Mouse (Mus musculus): ENCODE measurements around the gene Rabl6.
"Not testable (repeated sequence)": the region's sequence is repeated elsewhere in the genome, so short reads cannot be mapped to it uniquely, and the experiment has no call there.

The Rabl6 gene

DNA sequence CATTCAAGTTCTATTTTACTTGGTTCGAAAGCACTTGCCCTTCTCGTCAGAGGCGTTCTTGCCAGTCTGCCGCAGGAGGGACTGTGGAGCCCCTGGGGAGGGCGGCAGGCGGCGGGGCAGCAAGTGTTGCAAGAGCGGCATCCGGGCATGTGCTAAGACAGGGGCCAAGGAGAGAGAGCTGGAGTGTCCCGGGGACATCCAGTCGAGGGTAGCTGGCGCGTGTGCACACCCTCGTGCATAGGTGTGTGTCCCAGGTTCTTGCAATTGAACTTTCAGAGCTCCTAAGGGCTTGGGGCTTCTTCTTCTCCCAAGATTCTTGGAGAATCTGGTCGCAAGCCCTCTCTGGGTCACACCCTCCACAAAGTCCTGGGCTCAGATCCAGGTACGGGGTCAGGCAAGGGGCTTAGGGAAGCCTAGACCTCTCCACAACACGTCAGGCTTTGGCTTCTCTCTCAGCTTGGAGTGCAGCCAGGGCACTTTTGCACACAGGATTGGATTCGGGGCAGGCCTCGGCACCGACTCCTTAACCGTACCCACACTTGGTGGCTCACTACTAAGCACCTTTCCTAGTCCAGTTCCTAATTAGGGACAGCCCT, 32.8 kb downstream of the Rabl6 start:
- no peak for DNase-seq (ENCODE audit: low spot score in 2 of 2)

DNA sequence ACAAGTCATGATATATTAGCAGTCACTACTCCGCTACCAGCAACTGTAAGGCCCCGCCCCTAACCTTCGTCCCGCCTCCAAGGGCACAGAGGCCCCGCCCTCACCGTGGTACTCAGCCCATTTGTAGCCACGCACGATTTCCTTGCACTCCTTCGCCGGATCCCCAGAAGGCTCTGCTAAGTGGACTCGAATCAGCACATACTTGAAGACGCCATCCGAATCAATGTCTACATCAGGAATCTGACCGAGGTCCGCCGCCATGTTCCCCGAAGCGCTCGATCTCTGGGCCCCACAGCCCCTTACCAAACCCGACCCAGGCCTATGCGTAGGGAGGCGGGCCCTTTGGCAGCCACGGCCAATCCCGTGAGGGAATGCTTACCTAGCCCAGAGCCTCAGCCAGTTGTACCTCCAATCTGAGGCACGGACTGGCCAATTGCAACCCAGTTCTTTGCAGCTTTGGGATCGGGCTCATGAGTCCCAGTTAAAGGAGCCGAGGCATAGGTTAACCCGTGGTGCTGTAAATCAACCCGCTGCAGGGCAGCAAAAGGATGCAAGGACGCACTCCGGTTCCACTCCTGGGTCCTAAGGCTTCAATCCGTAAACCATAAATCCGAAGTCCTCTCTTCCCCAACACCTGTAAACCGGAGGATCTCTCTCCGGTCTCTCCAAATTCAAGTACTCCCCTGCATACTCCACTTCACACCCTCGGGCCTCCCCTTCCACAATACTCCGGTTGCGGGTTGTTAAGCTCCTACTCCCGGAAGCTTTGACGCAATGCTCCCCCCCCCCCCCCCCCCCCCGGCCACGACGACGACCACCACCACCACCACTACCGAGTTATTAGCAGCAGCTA, 33.5 kb downstream of the Rabl6 start, which contains the start of the genes Mamdc4 and Phpt1:
Gene Mamdc4, minus strand, starts transcription at position 267 of the 853 bp plus-strand sequence.
Gene Phpt1, minus strand, starts transcription at position 646 of the 853 bp plus-strand sequence.
- DNase-seq (ENCODE audit: low spot score in 2 of 2): peak; percentile 96 to 97

DNA sequence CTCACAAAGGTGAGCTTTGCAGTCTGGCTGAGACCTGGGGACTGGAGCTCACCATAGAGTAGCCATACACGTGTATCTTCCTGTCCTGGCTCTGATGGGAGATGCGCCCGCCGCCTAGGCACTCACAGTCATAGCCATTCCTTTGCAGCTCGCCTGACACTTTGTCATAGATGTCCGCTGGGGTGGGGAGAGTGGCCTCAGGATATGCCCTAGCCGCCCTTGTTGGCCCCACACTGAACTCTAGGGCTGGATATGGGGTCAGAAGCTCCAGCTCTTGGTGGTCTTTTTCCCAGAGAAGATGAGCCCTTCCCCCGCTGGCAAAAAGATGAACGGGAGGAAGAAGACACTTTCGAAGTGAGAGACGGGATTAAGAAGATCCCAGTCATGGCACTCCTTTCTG, 34.2 kb downstream of the Rabl6 start:
- no peak for DNase-seq (ENCODE audit: low spot score in 2 of 2)

- no peak for DNase-seq (ENCODE audit: low spot score in 2 of 2)
Observed at GRCm38 (mm10) chr2:25573068-25573467, 35.3 kb downstream of the Rabl6 start.

DNA sequence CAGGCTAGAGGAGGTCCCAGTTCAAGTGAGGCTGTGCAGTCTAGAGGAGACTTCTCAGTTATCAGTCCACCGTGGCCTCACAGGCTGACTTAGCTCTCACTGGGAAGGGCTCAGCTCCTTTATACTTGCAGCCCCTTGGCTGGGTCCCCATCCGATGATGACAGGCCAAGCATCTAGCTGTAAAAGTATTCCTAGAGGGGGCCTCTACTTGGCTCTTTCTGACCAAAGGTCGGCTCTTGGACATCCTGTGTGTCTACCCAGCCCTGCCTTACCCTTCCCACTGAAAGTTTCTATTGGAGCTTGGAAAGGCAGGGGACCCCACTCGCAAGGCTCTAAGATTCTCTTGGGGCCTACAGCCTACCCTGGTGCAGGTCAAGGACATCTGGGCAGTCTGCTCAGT, 37.1 kb downstream of the Rabl6 start:
- DNase-seq (ENCODE audit: low spot score in 2 of 2): no peak

- no peak for DNase-seq (ENCODE audit: low spot score in 2 of 2)
Observed at GRCm38 (mm10) chr2:25569323-25569722, 39.0 kb downstream of the Rabl6 start.

GRCm38 (mm10) chr2:25568473-25569019, 39.8 kb downstream of the Rabl6 start:
- no peak for DNase-seq (ENCODE audit: low spot score in 2 of 2)

GRCm38 (mm10) chr2:25566558-25566957, 41.8 kb downstream of the Rabl6 start:
- DNase-seq (ENCODE audit: low spot score in 2 of 2): no peak

- DNase-seq (ENCODE audit: low spot score in 2 of 2): no peak
Observed at GRCm38 (mm10) chr2:25565741-25566140, 42.6 kb downstream of the Rabl6 start.

GRCm38 (mm10) chr2:25561946-25562345, 46.4 kb downstream of the Rabl6 start:
- DNase-seq (ENCODE audit: low spot score in 2 of 2): no peak

DNA sequence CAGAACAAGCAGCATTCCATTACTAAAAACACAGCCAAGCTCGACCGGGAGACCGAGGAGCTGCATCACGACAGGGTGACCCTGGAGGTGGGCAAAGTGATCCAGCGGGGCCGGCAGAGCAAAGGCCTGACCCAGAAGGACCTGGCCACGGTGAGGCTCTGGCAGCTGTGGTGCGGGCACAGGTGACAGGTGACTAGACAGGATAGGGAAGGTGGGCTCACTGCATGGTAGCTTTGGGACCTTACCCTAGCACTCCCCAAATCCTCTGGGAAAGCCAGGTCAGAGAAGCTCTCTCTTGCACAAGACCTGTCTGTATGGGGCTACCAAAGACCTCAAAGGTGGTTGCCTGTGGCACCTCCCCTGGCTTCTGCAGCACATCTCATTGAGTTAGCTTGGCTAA, 47.8 kb downstream of the Rabl6 start:
- no peak for DNase-seq (ENCODE audit: low spot score in 2 of 2)

DNA sequence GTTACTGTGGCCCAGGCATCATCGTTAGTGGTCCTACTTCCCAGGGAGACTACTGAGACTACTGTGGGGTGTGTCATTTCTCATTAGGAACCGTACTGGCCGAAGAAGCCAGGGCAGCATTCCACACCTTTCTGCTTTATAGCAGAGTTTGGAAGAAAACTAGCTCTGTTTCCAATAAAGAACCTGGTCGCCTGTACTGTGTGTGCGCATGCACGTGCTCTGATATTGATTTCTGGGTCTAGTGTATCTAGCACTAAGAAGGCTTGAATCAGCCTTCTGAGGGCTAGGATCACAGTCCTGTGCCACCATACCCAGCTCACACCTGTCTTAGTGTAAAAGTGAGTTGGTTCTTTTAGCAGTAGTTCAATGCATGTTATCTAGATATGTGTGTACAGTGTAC, 49.5 kb downstream of the Rabl6 start:
- no peak for DNase-seq (ENCODE audit: low spot score in 2 of 2)

GRCm38 (mm10) chr2:25557964-25558360, 50.4 kb downstream of the Rabl6 start:
- no peak for DNase-seq (ENCODE audit: low spot score in 2 of 2)

DNA sequence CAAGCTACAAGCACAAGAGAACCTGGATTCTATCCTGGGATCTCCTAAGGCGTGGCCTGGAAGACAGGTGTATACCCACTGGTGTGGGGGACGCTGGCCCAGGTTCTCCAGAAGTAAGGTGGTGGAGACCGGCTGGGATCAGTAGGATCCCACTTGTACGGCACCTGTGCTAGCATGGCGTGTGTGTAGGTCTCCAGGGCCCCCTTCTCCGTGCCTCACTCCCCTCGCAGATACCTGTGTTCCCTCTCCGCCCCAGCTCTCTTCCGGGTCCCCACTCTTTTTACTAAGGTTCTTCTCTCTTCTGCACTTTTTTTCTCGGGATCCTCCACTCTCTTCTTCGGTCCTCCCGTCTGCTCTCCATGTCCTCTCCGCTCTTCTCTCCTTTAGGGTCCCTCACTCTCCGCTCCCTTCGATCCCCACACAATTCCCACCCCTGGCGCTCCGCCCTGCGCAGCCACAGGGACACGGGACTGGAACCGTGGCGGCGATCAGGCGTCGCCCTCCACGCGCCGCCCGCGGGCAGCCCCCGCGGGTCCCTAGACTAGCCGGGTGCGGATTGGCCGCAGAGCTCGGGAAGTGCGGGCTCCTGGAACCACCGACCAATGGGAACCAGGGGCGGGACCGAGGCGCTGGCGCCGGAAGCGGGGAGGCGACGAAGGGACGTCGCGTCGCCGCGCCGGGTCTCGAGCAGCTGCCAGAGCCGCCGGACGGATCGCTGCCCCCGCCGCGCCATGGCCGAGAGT, 50.9 kb downstream of the Rabl6 start, which contains the start of gene Edf1:
Gene Edf1, plus strand, starts transcription at position 627 of the 743 bp plus-strand sequence.
- peak; percentile 92 to 95 for DNase-seq (ENCODE audit: low spot score in 2 of 2)

DNA sequence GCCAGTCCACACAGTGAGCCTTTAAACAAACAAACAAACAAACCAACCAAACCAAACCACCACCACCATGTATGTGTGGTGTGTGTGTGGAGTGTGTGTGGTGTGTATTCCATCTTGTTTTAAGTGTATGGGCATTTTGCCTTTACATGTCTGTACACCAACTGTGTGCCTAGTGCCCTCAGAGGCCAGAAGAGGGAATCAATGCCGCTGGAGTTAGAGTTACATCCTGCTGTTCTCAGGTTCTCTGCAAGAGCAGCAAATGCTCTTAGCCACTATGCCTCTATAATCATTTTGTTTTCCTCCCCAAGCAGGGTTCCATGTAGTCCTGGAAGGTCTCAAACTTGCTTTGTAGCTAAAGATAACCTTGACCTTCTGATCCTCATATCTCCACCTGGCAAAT, 52.0 kb downstream of the Rabl6 start:
- DNase-seq (ENCODE audit: low spot score in 2 of 2): no peak

DNA sequence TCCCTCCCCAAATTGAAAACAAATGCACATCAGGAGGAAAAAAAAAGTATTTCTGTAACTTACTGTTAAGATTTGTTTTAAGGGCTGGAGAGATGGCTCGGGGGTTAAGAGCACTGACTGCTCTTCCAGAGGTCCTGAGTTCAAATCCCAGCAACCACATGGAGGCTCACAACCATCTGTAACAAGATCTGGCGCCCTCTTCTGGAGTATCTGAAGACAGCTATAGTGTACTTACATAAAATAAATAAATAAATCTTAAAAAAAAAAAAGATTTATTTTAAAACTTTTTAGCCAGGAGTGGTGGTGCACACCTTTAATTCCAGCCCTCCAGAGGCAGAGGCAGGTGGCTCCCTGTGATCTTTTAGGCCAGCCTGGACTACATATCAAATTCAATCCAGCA, 52.8 kb downstream of the Rabl6 start:
- not testable (repeated sequence) for DNase-seq (ENCODE audit: low spot score in 2 of 2)

DNA sequence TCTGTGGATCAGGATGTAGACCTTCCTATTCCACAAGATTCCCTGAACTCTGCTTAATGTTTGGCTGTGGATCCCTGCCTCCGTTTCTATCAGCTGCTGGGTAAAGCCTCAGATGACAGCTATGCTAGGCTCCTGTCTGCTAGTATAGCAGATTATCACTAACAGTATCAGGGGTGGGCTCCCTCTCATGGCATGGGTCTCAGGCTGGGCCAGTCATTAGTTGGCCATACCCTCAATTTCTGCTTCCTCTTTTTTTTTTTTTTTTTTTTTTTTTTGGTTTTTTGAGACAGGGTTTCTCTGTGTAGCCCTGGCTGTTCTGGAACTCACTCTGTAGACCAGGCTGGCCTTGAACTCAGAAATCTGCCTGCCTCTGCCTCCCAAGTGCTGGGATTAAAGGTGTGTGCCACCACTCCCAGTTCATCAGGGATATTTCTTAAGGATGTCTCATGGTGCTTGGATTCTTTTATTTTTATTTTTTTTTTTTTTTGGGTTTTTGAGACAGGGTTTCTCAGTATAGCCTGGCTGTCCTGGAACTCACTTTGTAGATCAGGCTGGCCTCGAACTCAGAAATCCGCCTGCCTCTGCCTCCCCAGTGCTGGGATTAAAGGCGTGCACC, 55.0 kb downstream of the Rabl6 start:
- not testable (repeated sequence) for DNase-seq (ENCODE audit: low spot score in 2 of 2)

DNA sequence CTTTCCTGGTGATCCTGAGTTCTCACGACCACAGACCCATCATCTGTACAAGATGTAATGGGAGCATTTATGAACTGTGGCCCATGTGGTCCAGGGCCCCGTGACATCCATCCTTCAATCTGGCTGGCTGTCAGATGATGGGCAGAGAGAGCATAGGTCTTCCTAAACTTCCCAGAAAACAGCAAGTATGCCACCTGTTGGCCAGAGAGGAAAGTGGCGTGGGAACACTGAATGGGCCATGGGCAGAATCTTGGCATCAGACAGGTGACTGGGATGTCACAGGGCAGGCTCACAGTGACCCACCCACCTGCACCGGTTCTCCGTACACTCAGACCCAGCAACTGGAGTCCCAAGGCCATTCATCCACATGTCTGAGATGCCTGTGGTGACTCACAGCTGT, 57.1 kb downstream of the Rabl6 start:
- no peak for DNase-seq (ENCODE audit: low spot score in 2 of 2)

- no peak for DNase-seq (ENCODE audit: low spot score in 2 of 2)
Observed at GRCm38 (mm10) chr2:25549021-25549991, 59.0 kb downstream of the Rabl6 start.

GRCm38 (mm10) chr2:25546811-25547491, 61.4 kb downstream of the Rabl6 start, which contains the start of gene Traf2:
Traf2 (minus strand) TSS chr2:25546940.
- DNase-seq (ENCODE audit: low spot score in 2 of 2): peak; percentile 99
